In genomic region chr1:60801210-60801671, GRCm38 (mm10) we compare ENCODE assay signal across 24 mouse cellular contexts.
"Had no signal": no experiment of that assay in that cellular context is flagged by ENCODE, and none has a peak within 500 bp of the region (broad histone marks: within the 10 kb centered on the region; RNA-seq: fewer than 3 reads in every experiment).

No protein-coding gene starts in this region.

- H3K4me3 ChIP-seq: embryonic facial prominence, embryonic 10.5 days; embryonic facial prominence, embryonic 12.5 days; embryonic facial prominence, embryonic 13.5 days; embryonic facial prominence, embryonic 15.5 days; erythroblast, embryonic 14.5 days; forebrain, embryonic 10.5 days; forebrain, embryonic 12.5 days; forebrain, embryonic 13.5 days; forebrain, embryonic 15.5 days; gastrocnemius, adult 2 months; heart, adult 2 months; heart, embryonic 10.5 days had no signal

- H3K4me2 ChIP-seq: embryonic facial prominence, embryonic 12.5 days; embryonic facial prominence, embryonic 13.5 days; embryonic facial prominence, embryonic 15.5 days; forebrain, embryonic 12.5 days; forebrain, embryonic 13.5 days; forebrain, embryonic 15.5 days had no signal

- DNase-seq: cerebellum, adult 9-11 months; cerebellum, postnatal 10 days; cerebellum, postnatal 14 days; cerebellum, postnatal 25 days; cerebellum, postnatal 36 days; embryo, embryonic 11 days; forebrain, postnatal 0 days; gastrocnemius, adult 2 months; gastrocnemius, postnatal 10 days; gastrocnemius, postnatal 14 days; gastrocnemius, postnatal 36 days; heart, adult 11 months; heart, adult 18-20 months; heart, adult 2 months had no signal

- H3K4me1 ChIP-seq: embryonic facial prominence, embryonic 10.5 days; embryonic facial prominence, embryonic 12.5 days; embryonic facial prominence, embryonic 13.5 days; embryonic facial prominence, embryonic 15.5 days; forebrain, embryonic 10.5 days; forebrain, embryonic 12.5 days; forebrain, embryonic 13.5 days; forebrain, embryonic 15.5 days had no signal

- H3K27ac ChIP-seq: embryonic facial prominence, embryonic 10.5 days; embryonic facial prominence, embryonic 12.5 days; embryonic facial prominence, embryonic 13.5 days; embryonic facial prominence, embryonic 15.5 days; forebrain, embryonic 10.5 days; forebrain, embryonic 12.5 days; forebrain, embryonic 13.5 days; forebrain, embryonic 15.5 days; heart, adult 2 months; heart, embryonic 10.5 days had no signal

- H3K9ac ChIP-seq: embryonic facial prominence, embryonic 12.5 days; embryonic facial prominence, embryonic 13.5 days; embryonic facial prominence, embryonic 15.5 days; forebrain, embryonic 12.5 days; forebrain, embryonic 13.5 days; forebrain, embryonic 15.5 days; forebrain, postnatal 0 days had no signal

- H3K27me3 ChIP-seq: embryonic facial prominence, embryonic 12.5 days; embryonic facial prominence, embryonic 13.5 days; embryonic facial prominence, embryonic 15.5 days; forebrain, embryonic 12.5 days; forebrain, embryonic 13.5 days; forebrain, embryonic 15.5 days had no signal

- H3K9me3 ChIP-seq: embryonic facial prominence, embryonic 10.5 days; embryonic facial prominence, embryonic 12.5 days; embryonic facial prominence, embryonic 13.5 days; embryonic facial prominence, embryonic 15.5 days; forebrain, embryonic 10.5 days; forebrain, embryonic 12.5 days; forebrain, embryonic 13.5 days; forebrain, embryonic 15.5 days; heart, embryonic 10.5 days had no signal

- H3K36me3 ChIP-seq: embryonic facial prominence, embryonic 10.5 days; embryonic facial prominence, embryonic 12.5 days; embryonic facial prominence, embryonic 13.5 days; embryonic facial prominence, embryonic 15.5 days; forebrain, embryonic 10.5 days; forebrain, embryonic 12.5 days; forebrain, embryonic 15.5 days; heart, embryonic 10.5 days had no signal
